In genomic region chr13:3667288-3667873, GRCm38 (mm10) we compare ENCODE assay signal across 14 mouse cellular contexts. TPM values are rescaled to one million over a fixed set of nuclear protein-coding genes. Genes with fewer than 3 reads are reported as not detected.
DNase-seq lines count a peak whose midpoint lies in the region; ATAC-seq and TF ChIP-seq lines count a peak whose summit lies in the region.
"Had no signal": no experiment of that assay in that cellular context is flagged by ENCODE, and none has a peak within 500 bp of the region (broad histone marks: within the 10 kb centered on the region; RNA-seq: fewer than 3 reads in every experiment).

No protein-coding gene starts in this region.

- H3K27ac ChIP-seq in kidney, embryonic 14.5 days (ENCODE audit: low read depth, low read length): no peak overlapping the region
- peak overlapping the region; percentile 47 for H3K27ac ChIP-seq in lung, embryonic 16.5 days (ENCODE audit: low read length)
- H3K27ac ChIP-seq: forebrain, embryonic 10.5 days; heart, embryonic 15.5 days; hindbrain, embryonic 15.5 days; liver, embryonic 12.5 days had no signal

- no peaks in the 10 kb centered on the region for H3K27me3 ChIP-seq in kidney, embryonic 14.5 days (ENCODE audit: control insufficient read depth, insufficient read depth, low read length)
- H3K27me3 ChIP-seq in lung, embryonic 16.5 days (ENCODE audit: control insufficient read depth, insufficient read depth, low read depth, low read length): no peaks in the 10 kb centered on the region
- H3K27me3 ChIP-seq: heart, embryonic 15.5 days; hindbrain, embryonic 15.5 days; liver, embryonic 12.5 days had no signal

- peak; percentile 20; the same call in 1 of the 2 replicates for TF ChIP-seq CTCF in brain, embryonic 14.5 days (IDR thresholded peaks at IDR 0.05; ENCODE audit: borderline replicate concordance, extremely low read depth, insufficient read depth, insufficient read length)

- H3K4me2 ChIP-seq in kidney, embryonic 14.5 days (replicated peaks; ENCODE audit: low read depth, low read length): no peak overlapping the region
- no peak overlapping the region for H3K4me2 ChIP-seq in lung, embryonic 16.5 days (ENCODE audit: low read depth, low read length)
- H3K4me2 ChIP-seq: heart, embryonic 15.5 days; hindbrain, embryonic 15.5 days; liver, embryonic 12.5 days had no signal

- no peaks in the 10 kb centered on the region for H3K9me3 ChIP-seq in kidney, embryonic 14.5 days (ENCODE audit: control insufficient read depth, low read length)
- H3K9me3 ChIP-seq in lung, embryonic 16.5 days (ENCODE audit: control insufficient read depth, low read length): no peaks in the 10 kb centered on the region; the same call in 1 of the 2 replicates
- H3K9me3 ChIP-seq: forebrain, embryonic 10.5 days; heart, embryonic 15.5 days; hindbrain, embryonic 15.5 days; liver, embryonic 12.5 days had no signal

- H3K9ac ChIP-seq in kidney, embryonic 14.5 days (ENCODE audit: low read depth, low read length): no peak overlapping the region
- H3K9ac ChIP-seq in lung, embryonic 16.5 days (ENCODE audit: low read length): no peak overlapping the region
- H3K9ac ChIP-seq: heart, embryonic 15.5 days; hindbrain, embryonic 15.5 days; liver, embryonic 12.5 days had no signal

- H3K4me3 ChIP-seq in kidney, embryonic 14.5 days (ENCODE audit: low read length): no peak overlapping the region
- H3K4me3 ChIP-seq in lung, embryonic 16.5 days (ENCODE audit: low read length): no peak overlapping the region
- H3K4me3 ChIP-seq: forebrain, embryonic 10.5 days; heart, embryonic 15.5 days; hindbrain, embryonic 15.5 days; liver, embryonic 12.5 days had no signal

- no peaks in the 10 kb centered on the region for H3K36me3 ChIP-seq in kidney, embryonic 14.5 days (ENCODE audit: control insufficient read depth, insufficient read depth, low read length)
- H3K36me3 ChIP-seq in lung, embryonic 16.5 days (ENCODE audit: control insufficient read depth, insufficient read depth, low read length): no peaks in the 10 kb centered on the region
- H3K36me3 ChIP-seq: forebrain, embryonic 10.5 days; heart, embryonic 15.5 days; hindbrain, embryonic 15.5 days; liver, embryonic 12.5 days had no signal

- no peaks in the 10 kb centered on the region for H3K4me1 ChIP-seq in kidney, embryonic 14.5 days (ENCODE audit: control insufficient read depth, insufficient read depth, low read length)
- H3K4me1 ChIP-seq in lung, embryonic 16.5 days (replicated peaks; ENCODE audit: control insufficient read depth, insufficient read depth, low read length): no peaks in the 10 kb centered on the region
- H3K4me1 ChIP-seq: hindbrain, embryonic 15.5 days had no signal

- TF ChIP-seq POLR2A in brain, embryonic 14.5 days (IDR thresholded peaks at IDR 0.05; ENCODE audit: borderline replicate concordance, extremely low read depth, insufficient read depth, insufficient read length, poor library complexity, severe bottlenecking): no peak

- WGBS in kidney, embryonic 14.5 days: 85% methylated on average over 5 of the region's 5 CpGs
- whole genome bisulfite sequencing in lung, embryonic 16.5 days: 69% methylated on average over 5 of the region's 5 CpGs

- peak; percentile 23 for DNase-seq in kidney, adult 18-20 months
- no peak for DNase-seq in lung, postnatal 25 days (ENCODE audit: low spot score)
- no peak for DNase-seq in brain, embryonic 14.5 days (ENCODE audit: low read depth)
- DNase-seq in frontal cortex, postnatal 25 days (ENCODE audit: low spot score in 2 of 2): no peak
- no peak for DNase-seq in cerebellum, postnatal 10 days
- DNase-seq: cerebellum, adult 8-10 months; right cerebral cortex, postnatal 4 days; thymus, postnatal 4 days had no signal

- ATAC-seq in kidney, embryonic 14.5 days (ENCODE audit: low FRiP score, low TSS enrichment): no peak
- ATAC-seq in lung, embryonic 16.5 days (ENCODE audit: low read depth): no peak
- ATAC-seq: liver, embryonic 12.5 days had no signal

RNA-seq across cellular contexts. Expression of gene Asb13, which starts 33.5 kb away (rescaled TPM):
- 10.5 and 15.7 TPM in 2 replicates for polyA plus RNA-seq in kidney, embryonic 14.5 days (2014; fragmentation: Nextera tagmentation; extraction: Ambion mirVana)
- polyA plus RNA-seq in lung, embryonic 16.5 days (2015; fragmentation: Nextera tagmentation; extraction: Ambion mirVana): 9.4 and 10.3 TPM in 2 replicates
- polyA plus RNA-seq in brain, embryonic 14.5 days (2012; rRNA removed): 16.7 and 18.0 TPM in 2 replicates

RNA-seq across cellular contexts. Expression of gene Fam208b, which starts 56.5 kb away (rescaled TPM):
- 24.7 and 25.8 TPM in 2 replicates for polyA plus RNA-seq in kidney, embryonic 14.5 days (2014; fragmentation: Nextera tagmentation; extraction: Ambion mirVana)
- 10.1 and 10.4 TPM in 2 replicates for polyA plus RNA-seq in lung, embryonic 16.5 days (2015; fragmentation: Nextera tagmentation; extraction: Ambion mirVana)
- 28.6 and 31.1 TPM in 2 replicates for polyA plus RNA-seq in brain, embryonic 14.5 days (2012; rRNA removed)
